Mouse (Mus musculus) cortical plate, adult 2 months (tissue): ENCODE data around the gene Cenpm.

Experiments used
- CTCF ChIP-seq: fragments of 200-500 bp; IDR thresholded peaks from 2 replicates; pipeline ENCODE4 v1.5.1; 2011; ENCODE audit warnings: mild to moderate bottlenecking, control low read depth, low read length; ENCODE audit not compliant: insufficient read depth; ENCODE audit errors: extremely low read depth
- POLR2A ChIP-seq: fragments of 200-500 bp; IDR thresholded peaks from 2 replicates; pipeline ENCODE4 v1.6.1; 2011; ENCODE audit warnings: mild to moderate bottlenecking, low read length, control low read depth; ENCODE audit not compliant: insufficient read depth; ENCODE audit errors: extremely low read depth

- no peak for TF ChIP-seq POLR2A
- TF ChIP-seq CTCF, result no peak
Observed at GRCm38 (mm10) chr15:82213222-82213621, 31.3 kb downstream of the Cenpm start.
